Mouse (Mus musculus): ENCODE results near the gene Nxn.

- TF ChIP-seq POLR2A (IDR thresholded peaks at IDR 0.05; ENCODE audit: low read depth, low read length), result no peak
- no peak for TF ChIP-seq CTCF (conservative IDR thresholded peaks at IDR 0.05; ENCODE audit: insufficient read depth, insufficient read length, low read depth, low read length)
Observed at GRCm38 (mm10) chr11:76436009-76436408, 37.1 kb upstream of the Nxn start.

Measured in kidney, adult 2 months (tissue).